Mouse (Mus musculus) heart, adult 2 months (tissue): ENCODE data around the gene Thnsl1. TPM values are rescaled to one million over a fixed set of nuclear protein-coding genes. Genes with fewer than 3 reads are reported as not detected.

ENCODE experiments used
- DNase-seq, 2 experiments: peaks; one replicate each; pipeline ENCODE4 v3.0.0; 2021
- H3K27ac ChIP-seq: fragments of 200-600 bp; 2 replicates; pipeline ENCODE4 v1.8.1; 2022
- H3K27me3 ChIP-seq: fragments of 200-500 bp; 2 replicates; pipeline ENCODE4 v1.6.1; 2012; ENCODE audit warnings: mild to moderate bottlenecking, low read length, inconsistent platforms, mixed read lengths; ENCODE audit not compliant: control insufficient read depth, insufficient read depth
- H3K36me3 ChIP-seq: fragments of 200-500 bp; 2 replicates; pipeline ENCODE4 v1.6.1; 2012; ENCODE audit warnings: low read length, inconsistent platforms; ENCODE audit not compliant: control insufficient read depth, insufficient read depth
- H3K4me1 ChIP-seq: fragments of 200-500 bp; 2 replicates; pipeline ENCODE4 v1.6.1; 2011; ENCODE audit warnings: low read length; ENCODE audit not compliant: control insufficient read depth, insufficient read depth
- H3K4me3 ChIP-seq: fragments of 200-600 bp; 2 replicates; pipeline ENCODE4 v1.8.1; 2022
- H3K79me2 ChIP-seq: fragments of 200-500 bp; replicated peaks from 2 replicates; pipeline ENCODE4 v1.6.1; 2012; ENCODE audit warnings: mild to moderate bottlenecking, inconsistent platforms, low read length, moderate library complexity, mixed read lengths; ENCODE audit not compliant: control insufficient read depth, insufficient read depth
- H3K9ac ChIP-seq: fragments of 200-500 bp; 2 replicates; pipeline ENCODE4 v1.6.1; 2012; ENCODE audit warnings: low read depth, mild to moderate bottlenecking, control low read depth, inconsistent platforms, low read length, mixed read lengths
- CTCF ChIP-seq: fragments of 200-600 bp; IDR thresholded peaks from 2 replicates; pipeline ENCODE4 v1.8.1; 2022; ENCODE audit warnings: antibody characterized with exemption, mild to moderate bottlenecking, moderate library complexity
- EP300 ChIP-seq: fragments of 200-500 bp; IDR thresholded peaks from 2 replicates; pipeline ENCODE4 v1.6.1; 2011; ENCODE audit warnings: low read depth, low read length, control low read depth; ENCODE audit not compliant: insufficient read depth
- POLR2A ChIP-seq: fragments of 200-500 bp; IDR thresholded peaks from 2 replicates; pipeline ENCODE4 v1.6.1; 2011; ENCODE audit warnings: mild to moderate bottlenecking, low read depth, low read length, control low read depth; ENCODE audit not compliant: insufficient read depth
- WGBS: fragments of 180-500 bp; shearing (Covaris S2); methylation state at CpG from one replicate; pipeline ENCODE4 v1.1.7; 2018; 5-methylcytosine and 5-hydroxymethylcytosine counted together
- intact Hi-C: fragments of 180-260 bp; cut with DNase I; formaldehyde crosslinking; loops from one replicate; pipeline ENCODE4 v1.15.1; 2025
- polyA plus RNA-seq: library from polyadenylated mRNA; depleted of rRNA; stranded (reverse); fragments of >200 nt; gene quantifications from 2 replicates; pipeline ENCODE4 v1.2.3, GENCODE M21; 2012
- total RNA-seq, 2 experiments: library from RNA; stranded (reverse); gene quantifications; 2 replicates each; pipeline ENCODE4 v1.2.3; 2021

Gene Thnsl1
- total and polyA plus RNA-seq, 3 experiments = 4.4 to 7.7 (median 6.8) TPM

DNA sequence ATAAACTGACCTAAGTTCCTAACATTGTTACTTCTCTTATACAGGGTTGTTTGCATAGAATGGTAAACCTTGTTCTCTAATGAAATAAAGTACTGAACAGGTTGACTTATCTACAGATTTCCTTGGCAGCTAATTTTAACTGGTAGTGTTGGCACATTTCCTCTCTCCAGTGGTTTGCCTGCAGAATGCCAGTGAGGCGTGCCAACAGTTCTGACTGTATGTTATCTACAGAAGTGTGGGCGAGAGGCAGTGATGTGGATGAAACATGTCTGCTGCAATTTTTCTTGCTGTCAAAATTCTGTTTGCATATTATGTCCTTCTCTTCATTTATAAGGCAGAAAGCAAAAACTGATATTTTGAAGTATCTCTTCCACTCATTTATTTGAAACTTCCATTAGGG, 2.8 kb upstream of the Thnsl1 start:
- H3K27me3 ChIP-seq = no peaks in the 10 kb centered on the region
- H3K4me3 ChIP-seq = no peak overlapping the region
- peaks cover 3% of the 10 kb centered on the region for H3K4me1 ChIP-seq
- no peak overlapping the region for H3K9ac ChIP-seq
- peak in 1 of 2 experiments; percentile 48 for DNase-seq
- H3K79me2 ChIP-seq = no peaks in the 10 kb centered on the region
- intact Hi-C loops = loop anchor here (10.0 kb wide), 1 partner anchor 1548 kb away; the partner anchor contains the start of gene Otud1
- no peaks in the 10 kb centered on the region for H3K36me3 ChIP-seq
- no peak for TF ChIP-seq EP300
- TF ChIP-seq POLR2A = no peak
- TF ChIP-seq CTCF = no peak
- H3K27ac ChIP-seq = no peak overlapping the region
- WGBS = 46% methylated on average over 2 of the region's 2 CpGs

DNA sequence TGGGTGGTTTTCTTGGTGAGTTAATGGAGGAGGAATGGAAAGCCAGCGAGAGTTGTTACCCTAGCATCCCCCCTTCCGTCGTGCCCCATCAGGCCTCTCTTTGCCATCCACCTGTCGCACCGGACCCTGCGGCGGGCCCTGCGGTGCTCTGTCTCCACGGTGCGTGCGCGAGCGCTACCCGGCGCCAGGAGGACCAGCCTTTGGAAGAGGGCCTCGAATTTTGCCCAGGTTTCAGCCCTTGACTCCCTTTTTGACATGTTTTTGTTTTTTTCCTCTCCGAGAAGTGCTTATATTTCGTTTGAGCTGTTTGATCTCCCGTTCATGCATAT, 271 bp downstream of the Thnsl1 start:
- no peaks in the 10 kb centered on the region for H3K27me3 ChIP-seq
- peak overlapping the region; percentile 78 for H3K27ac ChIP-seq
- H3K9ac ChIP-seq = peak overlapping the region; percentile 61
- H3K4me3 ChIP-seq = peak overlapping the region; percentile 63
- no peaks in the 10 kb centered on the region for H3K79me2 ChIP-seq
- intact Hi-C loops = loop anchor here (2.0 to 10.0 kb wide), 2 partner anchors 237 to 1551 kb away; partner anchors contain the start of genes Arhgap21 and Otud1
- no peaks in the 10 kb centered on the region for H3K36me3 ChIP-seq
- TF ChIP-seq CTCF = peak; percentile 20; the same call in 1 of the 2 replicates
- no peak for TF ChIP-seq POLR2A
- no peak for TF ChIP-seq EP300
- peaks cover 3% of the 10 kb centered on the region for H3K4me1 ChIP-seq
- WGBS = under 1% methylated on average over 19 of the region's 19 CpGs
- DNase-seq = no peak

DNA sequence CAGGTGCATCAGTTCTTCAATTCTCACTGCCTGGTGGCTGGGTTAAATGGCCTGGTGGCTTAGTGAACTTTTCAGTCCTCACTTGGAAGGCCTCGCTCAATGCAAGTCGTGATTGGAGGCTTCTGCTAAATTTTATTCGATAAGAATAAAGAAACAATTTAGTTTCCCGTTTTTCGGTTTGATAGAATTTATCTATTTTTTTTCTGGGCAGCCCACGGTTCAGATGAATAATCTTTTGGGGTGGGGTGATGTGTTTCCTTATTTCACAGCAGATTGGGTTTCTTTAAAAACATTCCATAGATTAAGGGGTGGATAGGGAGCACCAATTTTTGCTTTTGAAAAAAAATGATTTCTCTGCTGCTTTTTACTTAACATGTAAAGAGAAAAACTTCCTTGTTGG, 754 bp downstream of the Thnsl1 start:
- TF ChIP-seq POLR2A (no peak), EP300 (no peak), CTCF (no peak)
- Histone ChIP-seq H3K4me1 (peaks cover 3% of the 10 kb centered on the region), H3K27me3 (no peaks in the 10 kb centered on the region), H3K36me3 (no peaks in the 10 kb centered on the region), H3K4me3 (peak overlapping the region; percentile 63), H3K27ac (peak overlapping the region; percentile 78), H3K79me2 (no peaks in the 10 kb centered on the region), H3K9ac (peak overlapping the region; percentile 61)
- intact Hi-C loops = loop anchor here (10.0 kb wide), 1 partner anchor 1551 kb away; the partner anchor contains the start of gene Otud1
- WGBS = 45% methylated on average over 6 of the region's 6 CpGs
- DNase-seq = no peak

DNA sequence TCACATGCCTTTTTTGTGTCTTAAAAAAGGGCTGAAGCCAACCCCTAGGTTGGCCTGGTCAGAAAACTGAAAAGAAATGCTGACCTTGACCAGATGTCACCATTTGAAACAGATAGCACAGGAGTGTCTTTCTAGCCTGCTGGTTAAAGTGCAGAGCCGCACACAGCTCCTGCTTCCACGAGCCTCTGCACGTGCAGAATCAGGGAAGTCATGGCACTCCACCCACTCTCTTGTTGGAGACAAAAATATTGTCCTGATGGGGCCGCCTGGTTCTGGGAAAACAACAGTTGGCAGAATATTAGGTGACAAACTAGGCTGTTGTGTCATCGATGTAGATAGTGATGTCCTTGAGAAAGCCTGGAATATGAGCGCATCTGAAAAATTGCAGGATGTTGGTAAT, 5.8 kb downstream of the Thnsl1 start:
- TF ChIP-seq CTCF = no peak
- no peak for TF ChIP-seq EP300
- no peak for TF ChIP-seq POLR2A
- intact Hi-C loops = loop anchor here (5.0 kb wide), 1 partner anchor 51 kb away; no protein-coding TSS in a partner anchor
- no peak overlapping the region for H3K9ac ChIP-seq
- no peaks in the 10 kb centered on the region for H3K79me2 ChIP-seq
- no peak overlapping the region for H3K27ac ChIP-seq
- H3K4me3 ChIP-seq = no peak overlapping the region
- H3K4me1 ChIP-seq = no peaks in the 10 kb centered on the region
- no peaks in the 10 kb centered on the region for H3K27me3 ChIP-seq
- DNase-seq = no peak
- WGBS = 63% methylated on average over 6 of the region's 6 CpGs
- no peaks in the 10 kb centered on the region for H3K36me3 ChIP-seq

DNA sequence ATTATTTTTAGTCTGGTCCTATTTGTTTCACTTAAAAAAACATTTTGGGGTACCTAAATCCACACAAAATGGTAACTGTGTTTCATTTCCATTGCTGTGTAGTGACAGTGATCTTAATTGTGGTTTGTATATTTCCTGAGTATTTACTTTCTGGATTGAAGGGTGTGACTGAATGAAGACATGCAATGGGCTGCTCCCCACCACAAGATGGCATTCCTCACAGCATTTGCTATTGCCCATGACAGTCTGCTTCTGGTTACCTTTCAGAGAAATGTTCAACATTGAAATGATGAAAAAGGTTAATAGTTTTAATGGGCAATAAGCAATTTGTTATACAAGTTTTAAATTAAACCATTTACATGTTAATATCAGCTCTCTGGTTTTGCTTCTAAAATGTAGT, 8.8 kb downstream of the Thnsl1 start:
- intact Hi-C loops = loop anchor here (5.0 kb wide), 1 partner anchor 48 kb away; no protein-coding TSS in a partner anchor
- no peak overlapping the region for H3K4me3 ChIP-seq
- H3K79me2 ChIP-seq = no peaks in the 10 kb centered on the region
- H3K36me3 ChIP-seq = no peaks in the 10 kb centered on the region
- H3K27ac ChIP-seq = no peak overlapping the region
- H3K9ac ChIP-seq = no peak overlapping the region
- TF ChIP-seq POLR2A = no peak
- TF ChIP-seq EP300 = no peak
- peak; percentile 52 for TF ChIP-seq CTCF
- no peaks in the 10 kb centered on the region for H3K27me3 ChIP-seq
- no peaks in the 10 kb centered on the region for H3K4me1 ChIP-seq
- no peak for DNase-seq

DNA sequence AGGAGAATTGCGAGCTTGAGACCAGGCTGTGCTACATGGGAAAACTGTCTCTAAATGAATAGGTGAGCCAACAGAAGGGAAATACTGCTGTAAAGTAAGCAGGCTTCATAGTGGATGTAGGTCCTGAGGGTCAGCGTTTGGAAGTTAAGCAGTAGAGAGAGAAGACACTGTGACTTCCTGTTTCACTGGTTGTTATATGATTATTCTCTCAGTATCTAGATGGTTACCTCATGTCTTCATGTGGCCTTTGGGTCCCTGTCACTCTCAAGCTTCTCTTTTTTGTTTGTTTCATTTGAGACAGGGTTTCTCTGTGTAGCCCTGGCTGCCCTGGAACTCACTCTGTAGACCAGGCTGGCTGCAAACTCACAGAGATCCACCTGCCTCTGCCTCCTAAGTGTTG, 9.8 kb downstream of the Thnsl1 start:
- Histone ChIP-seq H3K9ac (no peak overlapping the region), H3K79me2 (no peaks in the 10 kb centered on the region), H3K27me3 (no peaks in the 10 kb centered on the region), H3K27ac (no peak overlapping the region), H3K4me1 (no peaks in the 10 kb centered on the region), H3K4me3 (no peak overlapping the region), H3K36me3 (no peaks in the 10 kb centered on the region)
- DNase-seq = no peak
- TF ChIP-seq EP300 (no peak), POLR2A (no peak), CTCF (no peak)
- 75% methylated on average over 2 of the region's 2 CpGs for WGBS
- intact Hi-C loops = no loop called here
